Mouse (Mus musculus) MEL (cell line): ENCODE measurements at regions not wholly inside any gene's neighbourhood (a gene's known extent, or its start where the extent isn't known, plus 50 kb on each side); places are given as distances from the start of the nearest gene placed in this dataset.
A peak's percentile ranks its signal among the peaks of the same experiment; 100 is the strongest.

ENCODE experiments used
- DNase-seq: peaks from one replicate; pipeline ENCODE4 v3.0.0; 2011; ENCODE audit warnings: low read depth, low spot score
- H3K27ac ChIP-seq: 2 replicates; pipeline ENCODE4 v1.5.1; 2012; ENCODE audit warnings: low read depth, mild to moderate bottlenecking, control low read depth, low read length, moderate library complexity; ENCODE audit not compliant: control insufficient read depth
- H3K27me3 ChIP-seq, 2 experiments: fragments of 150-350 bp in 1 of 2; sonication (generic) in 1 of 2; 2 replicates each; pipeline ENCODE4 v1.6.1; 2012; ENCODE audit warnings: low read length in 2 of 2, mild to moderate bottlenecking in 2 of 2, improper control_type of control experiment in 1 of 2, moderate library complexity in 1 of 2; ENCODE audit not compliant: insufficient read depth in 2 of 2, control insufficient read depth in 1 of 2
- H3K36me3 ChIP-seq, 2 experiments: 2 replicates each; pipeline ENCODE4 v1.6.1; 2012 to 2014; ENCODE audit warnings: low read length in 2 of 2, improper control_type of control experiment in 1 of 2, inconsistent platforms in 1 of 2, mild to moderate bottlenecking in 1 of 2; ENCODE audit not compliant: insufficient read depth in 2 of 2, control insufficient read depth in 1 of 2
- H3K4me1 ChIP-seq, 2 experiments: fragments of 150-350 bp in 1 of 2; sonication (generic) in 1 of 2; 2 replicates each; pipeline ENCODE4 v1.6.1; 2012; ENCODE audit warnings: low read length in 2 of 2, improper control_type of control experiment in 1 of 2, mild to moderate bottlenecking in 1 of 2; ENCODE audit not compliant: insufficient read depth in 2 of 2, control insufficient read depth in 1 of 2
- H3K4me3 ChIP-seq, 2 experiments: fragments of 150-350 bp in 1 of 2; sonication (generic) in 1 of 2; 2 replicates each; pipeline ENCODE4 v1.5.1; 2012; ENCODE audit warnings: low read depth in 2 of 2, low read length in 2 of 2, mild to moderate bottlenecking in 2 of 2, moderate library complexity in 2 of 2, control low read depth in 1 of 2, improper control_type of control experiment in 1 of 2; ENCODE audit not compliant: control insufficient read depth in 1 of 2, insufficient read depth in 1 of 2
- H3K79me2 ChIP-seq: 2 replicates; pipeline ENCODE4 v1.6.1; 2012; ENCODE audit warnings: mild to moderate bottlenecking, low read length, moderate library complexity; ENCODE audit not compliant: control insufficient read depth, poor library complexity, insufficient read depth
- H3K9ac ChIP-seq: 2 replicates; pipeline ENCODE4 v1.6.1; 2012; ENCODE audit warnings: low read depth, mild to moderate bottlenecking, control low read depth, low read length, moderate library complexity; ENCODE audit not compliant: control insufficient read depth, poor library complexity, severe bottlenecking
- H3K9me3 ChIP-seq: fragments of 150-350 bp; sonication (generic); replicated peaks from 2 replicates; pipeline ENCODE4 v1.6.1; 2012; ENCODE audit warnings: mild to moderate bottlenecking, low read length, improper control_type of control experiment, moderate library complexity; ENCODE audit not compliant: insufficient read depth
- CHD1 ChIP-seq: IDR thresholded peaks from 2 replicates; pipeline ENCODE4 v1.6.1; 2012; ENCODE audit warnings: low read depth, mild to moderate bottlenecking, inconsistent platforms, low read length, improper control_type of control experiment
- CHD2 ChIP-seq: IDR thresholded peaks from 2 replicates; pipeline ENCODE4 v1.6.1; 2011; ENCODE audit warnings: low read length, improper control_type of control experiment
- CTCF ChIP-seq, 3 experiments: IDR thresholded peaks in 2 of 3; conservative IDR thresholded peaks in 1 of 3; 2 replicates each; pipeline ENCODE4 v1.5.1; 2011 to 2012; ENCODE audit warnings: low read length in 3 of 3, low read depth in 2 of 3, mild to moderate bottlenecking in 2 of 3, improper control_type of control experiment in 1 of 3, inconsistent platforms in 1 of 3, mixed read lengths in 1 of 3, moderate library complexity in 1 of 3; ENCODE audit not compliant: control insufficient read depth in 1 of 3, insufficient read depth in 1 of 3, poor library complexity in 1 of 3, severe bottlenecking in 1 of 3
- E2F4 ChIP-seq: IDR thresholded peaks from 2 replicates; pipeline ENCODE4 v1.6.1; 2011; ENCODE audit warnings: low read depth, low read length, improper control_type of control experiment, borderline replicate concordance
- EP300 ChIP-seq, 2 experiments: IDR thresholded peaks; 2 replicates each; pipeline ENCODE4 v1.6.1; 2011; ENCODE audit warnings: improper control_type of control experiment in 2 of 2, low read length in 2 of 2, low read depth in 1 of 2, mild to moderate bottlenecking in 1 of 2
- ETS1 ChIP-seq: IDR thresholded peaks from 2 replicates; pipeline ENCODE4 v1.6.1; 2012; ENCODE audit warnings: low read depth, mild to moderate bottlenecking, inconsistent platforms, low read length, improper control_type of control experiment, moderate library complexity
- GATA1 ChIP-seq: IDR thresholded peaks from 2 replicates; pipeline ENCODE4 v1.6.1; 2011; ENCODE audit warnings: low read depth, low read length, improper control_type of control experiment
- HCFC1 ChIP-seq: IDR thresholded peaks from 2 replicates; pipeline ENCODE4 v1.6.1; 2012; ENCODE audit warnings: low read depth, mild to moderate bottlenecking, inconsistent platforms, low read length, improper control_type of control experiment, moderate library complexity
- JUND ChIP-seq: IDR thresholded peaks from 2 replicates; pipeline ENCODE4 v1.6.1; 2011; ENCODE audit warnings: low read depth, mild to moderate bottlenecking, improper control_type of control experiment, low read length
- KAT2A ChIP-seq: conservative IDR thresholded peaks from 2 replicates; pipeline ENCODE4 v1.6.1; 2012; ENCODE audit warnings: low read depth, low read length, improper control_type of control experiment, inconsistent platforms
- MAFK ChIP-seq: IDR thresholded peaks from 2 replicates; pipeline ENCODE4 v1.6.1; 2011; ENCODE audit warnings: low read depth, mild to moderate bottlenecking, low read length, improper control_type of control experiment, borderline replicate concordance
- MAX ChIP-seq: IDR thresholded peaks from 2 replicates; pipeline ENCODE4 v1.6.1; 2011; ENCODE audit warnings: low read length, improper control_type of control experiment
- MAZ ChIP-seq: IDR thresholded peaks from 2 replicates; pipeline ENCODE4 v1.6.1; 2012; ENCODE audit warnings: low read depth, mild to moderate bottlenecking, inconsistent platforms, low read length, improper control_type of control experiment
- MEF2A ChIP-seq: IDR thresholded peaks from 2 replicates; pipeline ENCODE4 v1.6.1; 2014; ENCODE audit warnings: low read depth, mild to moderate bottlenecking, inconsistent platforms, low read length, improper control_type of control experiment; ENCODE audit not compliant: poor library complexity, insufficient replicate concordance, severe bottlenecking; ENCODE audit errors: extremely low read depth
- MYB ChIP-seq: IDR thresholded peaks from 2 replicates; pipeline ENCODE4 v1.6.1; 2011; ENCODE audit warnings: mild to moderate bottlenecking, low read depth, low read length, improper control_type of control experiment
- MYC ChIP-seq: IDR thresholded peaks from 2 replicates; pipeline ENCODE4 v1.6.1; 2011; ENCODE audit warnings: low read depth, mild to moderate bottlenecking, low read length, improper control_type of control experiment, moderate library complexity
- NELFE ChIP-seq: IDR thresholded peaks from 2 replicates; pipeline ENCODE4 v1.6.1; 2011; ENCODE audit warnings: low read depth, low read length, improper control_type of control experiment
- NRF1 ChIP-seq: IDR thresholded peaks from 2 replicates; pipeline ENCODE4 v1.6.1; 2014; ENCODE audit warnings: low read depth, mild to moderate bottlenecking, inconsistent platforms, low read length, improper control_type of control experiment, moderate library complexity; ENCODE audit not compliant: poor library complexity, insufficient read depth, severe bottlenecking
- POLR2A ChIP-seq, 2 experiments: IDR thresholded peaks; 2 replicates each; pipeline ENCODE4 v1.6.1; 2011 to 2012; ENCODE audit warnings: low read length in 2 of 2, mild to moderate bottlenecking in 2 of 2, control low read depth in 1 of 2, improper control_type of control experiment in 1 of 2, low read depth in 1 of 2, moderate library complexity in 1 of 2; ENCODE audit not compliant: control insufficient read depth in 1 of 2, insufficient read depth in 1 of 2, poor library complexity in 1 of 2
- RCOR1 ChIP-seq: IDR thresholded peaks from 2 replicates; pipeline ENCODE4 v1.6.1; 2012; ENCODE audit warnings: low read depth, mild to moderate bottlenecking, inconsistent platforms, low read length, improper control_type of control experiment
- SIN3A ChIP-seq: IDR thresholded peaks from 2 replicates; pipeline ENCODE4 v1.6.1; 2012; ENCODE audit warnings: low read length, improper control_type of control experiment, inconsistent platforms
- SMC3 ChIP-seq: IDR thresholded peaks from 2 replicates; pipeline ENCODE4 v1.6.1; 2011; ENCODE audit warnings: low read depth, low read length, improper control_type of control experiment
- TAL1 ChIP-seq: IDR thresholded peaks from 2 replicates; pipeline ENCODE4 v1.6.1; 2012; ENCODE audit warnings: mild to moderate bottlenecking, inconsistent platforms, low read length, moderate library complexity, mixed read lengths
- TBP ChIP-seq: IDR thresholded peaks from 2 replicates; pipeline ENCODE4 v1.8.0; 2011; ENCODE audit warnings: low read depth, low read length, improper control_type of control experiment
- TCF12 ChIP-seq: IDR thresholded peaks from 2 replicates; pipeline ENCODE4 v1.6.1; 2014; ENCODE audit warnings: low read depth, mild to moderate bottlenecking, inconsistent platforms, low read length, improper control_type of control experiment, moderate library complexity
- UBTF ChIP-seq: IDR thresholded peaks from 2 replicates; pipeline ENCODE4 v1.6.1; 2012; ENCODE audit warnings: low read depth, mild to moderate bottlenecking, inconsistent platforms, low read length, improper control_type of control experiment, moderate library complexity, borderline replicate concordance; ENCODE audit not compliant: insufficient read depth
- USF1 ChIP-seq: IDR thresholded peaks from 2 replicates; pipeline ENCODE4 v1.6.1; 2014; ENCODE audit warnings: low read depth, mild to moderate bottlenecking, inconsistent platforms, low read length, improper control_type of control experiment, moderate library complexity
- USF2 ChIP-seq, 2 experiments: IDR thresholded peaks; 2 replicates each; pipeline ENCODE4 v1.6.1; 2011 to 2012; ENCODE audit warnings: improper control_type of control experiment in 2 of 2, low read length in 2 of 2, borderline replicate concordance in 1 of 2, inconsistent platforms in 1 of 2, low read depth in 1 of 2, mild to moderate bottlenecking in 1 of 2; ENCODE audit not compliant: insufficient read depth in 1 of 2
- ZC3H11A ChIP-seq: IDR thresholded peaks from 2 replicates; pipeline ENCODE4 v1.6.1; 2012; ENCODE audit warnings: low read depth, mild to moderate bottlenecking, inconsistent platforms, low read length, improper control_type of control experiment
- ZKSCAN1 ChIP-seq: IDR thresholded peaks from 2 replicates; pipeline ENCODE4 v1.6.1; 2012; ENCODE audit warnings: low read depth, mild to moderate bottlenecking, inconsistent platforms, low read length, improper control_type of control experiment, moderate library complexity
- ZMIZ1 ChIP-seq: IDR thresholded peaks from 2 replicates; pipeline ENCODE4 v1.6.1; 2012; ENCODE audit warnings: low read depth, mild to moderate bottlenecking, inconsistent platforms, low read length, improper control_type of control experiment, moderate library complexity

- Histone ChIP-seq H3K27me3 (no peaks in the 10 kb centered on the region), H3K9ac (no peak overlapping the region), H3K79me2 (no peaks in the 10 kb centered on the region), H3K4me3 (no peak overlapping the region), H3K9me3 (no peaks in the 10 kb centered on the region), H3K27ac (no peak overlapping the region), H3K36me3 (no peaks in the 10 kb centered on the region), H3K4me1 (0 out of 4 replicates have a peak, but pooled peaks cover 0 to 4% of the 10 kb centered on the region in 2 experiments)
- no peak for DNase-seq
- TF ChIP-seq MYC (no peak), USF1 (no peak), SIN3A (no peak), RCOR1 (no peak), JUND (no peak), ZKSCAN1 (no peak), EP300 (IDR thresholded peaks at IDR 0.05; ENCODE audit: low read depth in 1 of 2, low read length in 2 of 2) (no peak), NELFE (no peak), GATA1 (no peak), ETS1 (no peak), POLR2A (IDR thresholded peaks at IDR 0.05; ENCODE audit: control insufficient read depth in 1 of 2, insufficient read depth in 1 of 2, low read depth in 1 of 2, low read length in 2 of 2, poor library complexity in 1 of 2) (no peak), ZMIZ1 (no peak), MYB (no peak), SMC3 (no peak)
Measured at GRCm38 (mm10) chr17:84101652-84102051, 86.1 kb downstream of the Zfp36l2 start.

DNA sequence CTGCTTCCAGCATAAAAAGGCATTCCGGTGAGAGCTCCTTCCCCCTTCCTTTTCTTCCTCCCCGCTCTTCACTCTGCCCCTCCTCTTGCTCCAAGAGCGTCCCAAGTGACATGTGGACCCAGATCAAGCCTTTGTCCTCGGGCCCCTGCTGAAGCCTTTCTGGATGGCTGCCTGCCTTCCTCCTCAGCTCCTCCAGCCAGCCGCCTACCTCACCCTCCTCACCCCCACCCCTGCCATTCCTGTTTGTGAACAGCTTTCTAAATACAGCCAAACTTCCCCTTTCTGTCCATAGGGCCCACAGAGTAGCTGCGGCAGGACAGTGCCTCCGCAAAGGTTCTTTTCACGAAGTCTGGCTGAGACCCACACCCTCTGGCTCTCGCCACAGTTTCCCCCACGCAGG, 87.2 kb downstream of the Zfp36l2 start:
- peak; percentile 80 for DNase-seq
- peak overlapping the region; percentile 54 for H3K9ac ChIP-seq
- no peaks in the 10 kb centered on the region for H3K27me3 ChIP-seq
- H3K79me2 ChIP-seq = no peaks in the 10 kb centered on the region
- no peaks in the 10 kb centered on the region for H3K36me3 ChIP-seq
- H3K9me3 ChIP-seq = no peaks in the 10 kb centered on the region
- H3K4me1 ChIP-seq = 0 out of 4 replicates have a peak, but pooled peaks cover 0 to 4% of the 10 kb centered on the region in 2 experiments
- H3K27ac ChIP-seq = no peak overlapping the region
- H3K4me3 ChIP-seq = 0 out of 4 replicates have a peak overlapping the region, but pooled peaks of 1 of the 2 experiments have one; percentile 18
- TF ChIP-seq KAT2A (no peak), ZC3H11A (no peak), MAFK (no peak), USF2 (IDR thresholded peaks at IDR 0.05; ENCODE audit: borderline replicate concordance in 1 of 2, insufficient read depth in 1 of 2, low read depth in 1 of 2, low read length in 2 of 2) (no peak), TAL1 (no peak), ZMIZ1 (no peak), RCOR1 (no peak), TCF12 (no peak), MAX (0 out of 2 replicates have a peak, but pooled peaks have one; percentile 22), HCFC1 (no peak), UBTF (peak; percentile 55; the same call in 1 of the 2 replicates), MYB (no peak), ETS1 (0 out of 2 replicates have a peak, but pooled peaks have one; percentile 21), NRF1 (no peak), CTCF (IDR thresholded peaks at IDR 0.05 in 2 of 3, conservative IDR thresholded peaks at IDR 0.05 in 1 of 3; ENCODE audit: control insufficient read depth in 1 of 3, insufficient read depth in 1 of 3, low read depth in 2 of 3, low read length in 3 of 3, poor library complexity in 1 of 3, severe bottlenecking in 1 of 3) (no peak), CHD1 (no peak), MAZ (peak; percentile 88), SMC3 (0 out of 2 replicates have a peak, but pooled peaks have one; percentile 3), CHD2 (no peak), POLR2A (IDR thresholded peaks at IDR 0.05; ENCODE audit: control insufficient read depth in 1 of 2, insufficient read depth in 1 of 2, low read depth in 1 of 2, low read length in 2 of 2, poor library complexity in 1 of 2) (no peak), MEF2A (no peak), TBP (peak; percentile 27; the same call in 1 of the 2 replicates), ZKSCAN1 (no peak), E2F4 (no peak)
